Mouse (Mus musculus) bone marrow, adult 2 months (tissue): ENCODE data around the gene Gm38431.

ENCODE experiments used
- CTCF ChIP-seq: fragments of 200-500 bp; IDR thresholded peaks from 2 replicates; pipeline ENCODE4 v1.5.1; 2011; ENCODE audit warnings: low read length, control low read depth; ENCODE audit not compliant: control insufficient read depth, insufficient read depth
- POLR2A ChIP-seq: fragments of 200-500 bp; IDR thresholded peaks from 2 replicates; pipeline ENCODE4 v1.6.1; 2011; ENCODE audit warnings: low read depth, mild to moderate bottlenecking, control low read depth, low read length, borderline replicate concordance; ENCODE audit not compliant: control insufficient read depth

- TF ChIP-seq POLR2A: no peak
- no peak for TF ChIP-seq CTCF
These were observed 46.6 kb upstream of the Gm38431 start for GRCm38 (mm10) chr9:21138386-21138785.
